Mouse (Mus musculus): Measurements from ENCODE around the gene Vmn1r80. TPM values are rescaled to one million over a fixed set of nuclear protein-coding genes. Genes with fewer than 3 reads are reported as not detected.
"Not testable (repeated sequence)": the region's sequence is repeated elsewhere in the genome, so short reads cannot be mapped to it uniquely, and the experiment has no call there.

The Vmn1r80 gene
- under 0.01 and 0.01 TPM in 2 replicates for polyA plus RNA-seq (2012)

- peaks cover 1% of the 10 kb centered on the region; the same call in 1 of the 2 replicates for H3K9me3 ChIP-seq (ENCODE audit: control insufficient read depth, low read length)
- H3K4me3 ChIP-seq (replicated peaks) = no peak within 1 kb of the TSS
- H3K36me3 ChIP-seq (ENCODE audit: control insufficient read depth) = no peaks in the 10 kb centered on the region
- H3K4me1 ChIP-seq (ENCODE audit: control insufficient read depth) = no peaks in the 10 kb centered on the region
- H3K27me3 ChIP-seq (ENCODE audit: control insufficient read depth) = no peaks in the 10 kb centered on the region
- TF ChIP-seq TAL1 (IDR thresholded peaks at IDR 0.05; ENCODE audit: low read length) (no peak), GATA1 (IDR thresholded peaks at IDR 0.05; ENCODE audit: low read length) (no peak)
Measured at GRCm38 (mm10) chr7:12188986-12189385, at the start of gene Vmn1r80. TSS of gene Vmn1r80 (plus strand) at chr7:12189286.

- Histone ChIP-seq H3K27me3 (ENCODE audit: control insufficient read depth) (no peaks in the 10 kb centered on the region), H3K4me1 (ENCODE audit: control insufficient read depth) (no peaks in the 10 kb centered on the region), H3K9me3 (ENCODE audit: control insufficient read depth, low read length) (no peaks in the 10 kb centered on the region), H3K36me3 (ENCODE audit: control insufficient read depth) (no peaks in the 10 kb centered on the region), H3K4me3 (replicated peaks) (no peak within 1 kb of the TSS)
- TF ChIP-seq GATA1 (IDR thresholded peaks at IDR 0.05; ENCODE audit: low read length) (no peak), TAL1 (IDR thresholded peaks at IDR 0.05; ENCODE audit: low read length) (no peak)
Measured at GRCm38 (mm10) chr7:12149957-12150356, 39.1 kb upstream of the Vmn1r80 start, which contains the start of gene Vmn1r78. TSS of gene Vmn1r78 (plus strand) at chr7:12150257.

GRCm38 (mm10) chr7:12156463-12156862 is 32.6 kb upstream of the Vmn1r80 start:
- not testable (repeated sequence) for H3K9me3 ChIP-seq (ENCODE audit: control insufficient read depth, low read length); H3K4me3 ChIP-seq (replicated peaks); H3K36me3 ChIP-seq (ENCODE audit: control insufficient read depth); H3K4me1 ChIP-seq (ENCODE audit: control insufficient read depth); H3K27me3 ChIP-seq (ENCODE audit: control insufficient read depth)

DNA sequence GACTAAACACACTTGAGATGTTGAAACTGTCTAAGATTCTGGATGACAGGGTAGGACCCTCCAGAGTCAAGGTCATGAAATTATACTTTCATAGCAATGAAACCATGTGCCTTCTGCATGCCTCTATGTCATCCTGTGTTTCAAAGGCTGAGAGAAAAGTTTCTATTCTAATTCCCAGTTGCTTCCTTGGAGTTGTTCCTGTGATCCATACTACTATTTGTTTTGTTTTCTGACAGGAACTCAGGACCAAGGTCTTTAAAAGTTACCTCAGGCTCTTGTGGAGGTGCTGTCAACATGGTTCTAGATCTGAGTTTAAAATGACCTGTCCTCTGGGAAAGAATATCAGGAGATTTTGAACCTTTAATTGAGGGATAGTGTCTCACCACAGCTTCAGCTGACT is 18.1 kb upstream of the Vmn1r80 start, which contains the start of gene Vmn1r79:
Gene Vmn1r79 (plus strand): TSS at position 301 of the 400 bp plus-strand sequence.
- H3K36me3 ChIP-seq (ENCODE audit: control insufficient read depth) = not testable (repeated sequence)

DNA sequence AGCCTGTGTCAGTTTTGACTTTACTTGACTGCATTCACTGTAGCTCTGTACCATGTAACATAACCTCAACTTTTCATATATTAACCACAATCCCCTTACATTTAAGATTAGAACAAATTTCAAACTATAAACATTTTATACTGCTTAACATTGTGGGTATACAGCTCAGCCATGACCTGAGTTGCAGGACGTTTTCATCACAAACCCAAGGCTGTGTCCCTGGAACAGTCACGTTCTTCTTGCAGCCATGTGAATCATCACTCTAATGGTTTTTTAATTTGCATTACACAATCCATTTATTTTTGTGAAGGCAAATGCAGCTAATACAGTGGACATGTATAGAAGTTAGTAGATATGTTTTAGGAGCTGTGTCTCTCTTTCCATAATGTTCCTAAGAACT is 16.2 kb upstream of the Vmn1r80 start:
- not testable (repeated sequence) for H3K36me3 ChIP-seq (ENCODE audit: control insufficient read depth); H3K27me3 ChIP-seq (ENCODE audit: control insufficient read depth); H3K9me3 ChIP-seq (ENCODE audit: control insufficient read depth, low read length); H3K4me1 ChIP-seq (ENCODE audit: control insufficient read depth); H3K4me3 ChIP-seq (replicated peaks)

More for the DNA sequence above, 18.1 kb upstream of the Vmn1r80 start, which contains the start of gene Vmn1r79:
- H3K4me1 ChIP-seq (ENCODE audit: control insufficient read depth); H3K27me3 ChIP-seq (ENCODE audit: control insufficient read depth); H3K9me3 ChIP-seq (ENCODE audit: control insufficient read depth, low read length); H3K4me3 ChIP-seq (replicated peaks): not testable (repeated sequence)

DNA sequence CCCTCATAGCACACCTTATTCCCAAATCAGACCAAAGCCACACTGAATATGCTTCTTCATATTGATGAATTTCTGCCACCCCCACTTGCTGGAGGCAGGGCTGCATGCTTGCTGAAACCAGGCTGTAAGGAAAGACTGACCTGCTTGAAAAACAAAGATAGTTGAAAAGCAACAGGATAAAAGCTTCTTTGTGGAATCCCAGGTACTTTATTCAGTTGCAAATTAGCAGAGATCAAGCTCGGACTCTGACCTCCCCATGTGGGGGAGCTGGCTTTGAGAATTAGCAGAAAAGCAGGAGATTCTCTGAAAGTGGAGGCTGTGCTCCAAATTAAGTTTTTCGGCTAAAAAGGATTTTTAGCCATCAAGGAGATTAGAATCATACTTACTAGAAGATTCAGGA is 15.1 kb downstream of the Vmn1r80 start:
- H3K27me3 ChIP-seq (ENCODE audit: control insufficient read depth) = no peaks in the 10 kb centered on the region
- no peak for TF ChIP-seq TAL1 (IDR thresholded peaks at IDR 0.05; ENCODE audit: low read length)
- no peak for TF ChIP-seq GATA1 (IDR thresholded peaks at IDR 0.05; ENCODE audit: low read length)
- no peaks in the 10 kb centered on the region for H3K36me3 ChIP-seq (ENCODE audit: control insufficient read depth)
- peaks cover 4% of the 10 kb centered on the region for H3K9me3 ChIP-seq (ENCODE audit: control insufficient read depth, low read length)
- H3K4me1 ChIP-seq (ENCODE audit: control insufficient read depth) = no peaks in the 10 kb centered on the region
- H3K4me3 ChIP-seq (replicated peaks) = no peak overlapping the region

Other genes starting within 250 kb of the Vmn1r80 start
- under 0.01 TPM in 1 of 2 replicates, not detected in the other for gene Vmn1r77, start 152.5 kb upstream of the Vmn1r80 start, polyA plus RNA-seq (2012)
- gene Vmn1r78, start 39.0 kb upstream of the Vmn1r80 start, polyA plus RNA-seq (2012) = not detected in 2 replicates
- not detected in 2 replicates for gene Vmn1r79, start 18.0 kb upstream of the Vmn1r80 start, polyA plus RNA-seq (2012)
- under 0.01 TPM in 1 of 2 replicates, not detected in the other for gene Vmn1r81, start 79.0 kb downstream of the Vmn1r80 start, polyA plus RNA-seq (2012)
- not detected in 2 replicates for gene Vmn1r82, start 111.1 kb downstream of the Vmn1r80 start, polyA plus RNA-seq (2012)
- gene Vmn1r83, start 140.2 kb downstream of the Vmn1r80 start, polyA plus RNA-seq (2012) = not detected in 2 replicates
- not detected in 2 replicates for gene Vmn1r84, start 180.0 kb downstream of the Vmn1r80 start, polyA plus RNA-seq (2012)
- gene Zfp551, start 233.5 kb downstream of the Vmn1r80 start, polyA plus RNA-seq (2012) = not detected in 2 replicates